Mouse (Mus musculus): ENCODE results near the gene Ndufb4. TPM values are rescaled to one million over a fixed set of nuclear protein-coding genes. Genes with fewer than 3 reads are reported as not detected.
"Not testable (repeated sequence)": the region's sequence is repeated elsewhere in the genome, so short reads cannot be mapped to it uniquely, and the experiment has no call there.

Ndufb4 gene
- polyA plus RNA-seq (2016; fragmentation: Nextera tagmentation; extraction: Ambion mirVana) = 47.6 and 54.3 TPM in 2 replicates

GRCm38 (mm10) chr16:37653731-37654657, at the start of gene Ndufb4:
TSS of gene Ndufb4 (minus strand) at chr16:37654453.
- under 1% methylated on average over 58 of the region's 58 CpGs for WGBS

GRCm38 (mm10) chr16:37703884-37704283, 49.6 kb upstream of the Ndufb4 start:
- no peak overlapping the region for H3K27ac ChIP-seq
- H3K27me3 ChIP-seq (ENCODE audit: insufficient read depth, poor library complexity, severe bottlenecking) = no peaks in the 10 kb centered on the region
- 88% methylated on average over 5 of the region's 5 CpGs for WGBS
- DNase-seq (ENCODE audit: low spot score) = no peak
- H3K9me3 ChIP-seq = peaks cover 4% of the 10 kb centered on the region; the same call in 1 of the 2 replicates
- H3K36me3 ChIP-seq = no peaks in the 10 kb centered on the region
- H3K4me1 ChIP-seq (replicated peaks) = peaks cover 6% of the 10 kb centered on the region; the same call in 1 of the 2 replicates
- H3K4me3 ChIP-seq = no peak overlapping the region

More at GRCm38 (mm10) chr16:37653731-37654657, at the start of gene Ndufb4:
- H3K27ac ChIP-seq = peak within 1 kb of the TSS; percentile 95
- peak; percentile 100 for DNase-seq (ENCODE audit: low spot score)
- H3K4me3 ChIP-seq = peak within 1 kb of the TSS; percentile 78
- H3K4me1 ChIP-seq (replicated peaks) = peaks cover 51% of the 10 kb centered on the region
- no peaks in the 10 kb centered on the region for H3K9me3 ChIP-seq
- H3K27me3 ChIP-seq (ENCODE audit: insufficient read depth, poor library complexity, severe bottlenecking) = peaks cover 9% of the 10 kb centered on the region; the same call in 1 of the 2 replicates
- H3K36me3 ChIP-seq = peaks cover 13% of the 10 kb centered on the region

DNA sequence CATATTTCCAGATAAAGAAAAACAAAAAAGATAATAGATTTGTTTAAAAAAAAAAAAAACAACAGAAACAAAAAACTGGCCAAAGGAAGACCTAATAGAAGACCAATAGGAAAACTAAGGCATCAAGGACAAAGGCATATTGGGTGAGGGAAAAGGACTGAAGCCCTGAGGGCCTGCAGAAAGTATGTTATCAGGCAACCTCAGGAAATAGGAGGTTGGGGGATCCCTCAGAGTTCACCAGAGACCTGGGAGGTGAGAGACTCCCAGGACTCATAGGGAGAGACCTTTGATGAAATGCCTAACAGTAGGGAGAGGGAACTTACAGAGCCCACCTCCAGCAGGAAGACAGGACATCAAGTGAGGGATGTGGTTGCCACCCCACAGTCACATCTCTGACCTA, 45.8 kb upstream of the Ndufb4 start:
- not testable (repeated sequence) for H3K36me3 ChIP-seq; H3K27ac ChIP-seq; H3K4me3 ChIP-seq; H3K9me3 ChIP-seq; H3K4me1 ChIP-seq (replicated peaks); H3K27me3 ChIP-seq (ENCODE audit: insufficient read depth, poor library complexity, severe bottlenecking); DNase-seq (ENCODE audit: low spot score)

GRCm38 (mm10) chr16:37698767-37699166, 44.5 kb upstream of the Ndufb4 start:
- peaks cover 7% of the 10 kb centered on the region; the same call in 1 of the 2 replicates for H3K9me3 ChIP-seq
- no peaks in the 10 kb centered on the region for H3K27me3 ChIP-seq (ENCODE audit: insufficient read depth, poor library complexity, severe bottlenecking)
- no peak overlapping the region for H3K27ac ChIP-seq
- no peaks in the 10 kb centered on the region for H3K36me3 ChIP-seq
- no peak overlapping the region for H3K4me3 ChIP-seq
- 93% methylated on average over 6 of the region's 6 CpGs for WGBS
- no peaks in the 10 kb centered on the region for H3K4me1 ChIP-seq (replicated peaks)
- DNase-seq (ENCODE audit: low spot score) = no peak

GRCm38 (mm10) chr16:37697271-37697670, 43.0 kb upstream of the Ndufb4 start:
- DNase-seq (ENCODE audit: low spot score) = no peak
- Histone ChIP-seq H3K4me3 (no peak overlapping the region), H3K9me3 (peaks cover 7% of the 10 kb centered on the region; the same call in 1 of the 2 replicates), H3K36me3 (no peaks in the 10 kb centered on the region), H3K27me3 (ENCODE audit: insufficient read depth, poor library complexity, severe bottlenecking) (no peaks in the 10 kb centered on the region), H3K4me1 (replicated peaks) (no peaks in the 10 kb centered on the region), H3K27ac (no peak overlapping the region)
- WGBS = 85% methylated on average over 5 of the region's 5 CpGs

DNA sequence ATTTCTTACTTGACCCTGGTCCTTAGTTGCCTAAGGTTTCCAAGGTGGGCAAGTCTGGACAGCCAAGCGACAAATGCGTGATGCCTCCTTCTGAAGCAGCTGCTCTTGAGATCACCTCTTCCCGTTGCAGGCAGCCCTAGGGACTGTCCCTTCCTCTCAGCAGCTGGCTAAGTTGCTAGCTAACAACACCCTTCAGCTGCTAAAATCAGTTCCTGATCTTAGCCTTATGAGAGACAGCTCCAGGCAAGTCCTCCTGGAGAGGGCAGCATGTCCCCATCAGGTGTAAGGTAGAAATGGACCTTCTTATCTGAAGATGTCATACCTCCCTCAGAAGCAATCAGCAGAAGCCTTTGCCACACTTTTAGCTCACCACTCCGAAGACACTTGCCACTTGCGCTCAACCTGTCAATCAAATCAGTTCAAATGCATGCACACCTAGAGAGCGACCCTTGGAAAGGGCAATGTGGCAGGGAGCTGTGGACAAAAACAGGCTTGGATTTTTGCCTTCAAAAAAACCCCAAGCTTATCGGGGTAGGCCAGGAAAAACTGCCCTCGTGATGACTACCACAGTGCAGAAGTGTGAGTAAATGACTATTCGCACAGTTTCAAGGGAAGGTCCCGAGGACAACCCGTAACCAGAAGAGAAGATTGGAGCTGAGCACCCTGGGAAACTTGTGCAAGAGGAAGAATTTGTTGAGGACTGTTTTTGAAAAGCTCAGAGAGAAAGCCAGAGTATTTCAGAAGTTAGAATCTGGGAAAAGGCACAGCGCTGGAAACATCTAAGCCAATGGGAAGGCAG, 36.9 kb upstream of the Ndufb4 start:
- H3K4me3 ChIP-seq = no peak overlapping the region
- no peaks in the 10 kb centered on the region for H3K27me3 ChIP-seq (ENCODE audit: insufficient read depth, poor library complexity, severe bottlenecking)
- WGBS = 87% methylated on average over 12 of the region's 12 CpGs
- H3K4me1 ChIP-seq (replicated peaks) = peaks cover 23% of the 10 kb centered on the region
- H3K27ac ChIP-seq = no peak overlapping the region
- H3K36me3 ChIP-seq = no peaks in the 10 kb centered on the region
- DNase-seq (ENCODE audit: low spot score) = no peak
- no peaks in the 10 kb centered on the region for H3K9me3 ChIP-seq

DNA sequence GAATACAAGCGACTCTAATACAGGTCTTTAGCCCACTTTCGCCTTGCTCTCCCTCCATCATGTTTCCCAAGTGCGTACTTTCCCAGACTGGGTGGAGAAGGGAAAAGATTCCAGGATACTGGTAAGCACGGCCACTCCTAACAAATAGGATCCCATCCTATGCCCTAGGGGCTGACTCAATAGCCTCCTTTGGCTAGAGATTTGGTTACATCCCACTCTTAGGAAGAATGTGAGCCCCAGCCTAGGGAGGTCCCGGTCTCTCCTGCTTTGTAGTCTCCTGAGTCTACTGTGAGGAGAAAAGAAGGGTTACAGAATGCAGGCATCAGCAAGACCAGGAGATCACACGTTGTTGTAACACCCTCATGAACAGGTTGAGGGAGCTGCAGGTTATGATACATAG, 36.2 kb upstream of the Ndufb4 start:
- WGBS = 81% methylated on average over 6 of the region's 6 CpGs
- H3K36me3 ChIP-seq = no peaks in the 10 kb centered on the region
- DNase-seq (ENCODE audit: low spot score) = no peak
- H3K9me3 ChIP-seq = no peaks in the 10 kb centered on the region
- no peak overlapping the region for H3K4me3 ChIP-seq
- H3K27ac ChIP-seq = no peak overlapping the region
- H3K4me1 ChIP-seq (replicated peaks) = peaks cover 30% of the 10 kb centered on the region
- no peaks in the 10 kb centered on the region for H3K27me3 ChIP-seq (ENCODE audit: insufficient read depth, poor library complexity, severe bottlenecking)

- H3K9me3 ChIP-seq = no peaks in the 10 kb centered on the region
- no peaks in the 10 kb centered on the region for H3K27me3 ChIP-seq (ENCODE audit: insufficient read depth, poor library complexity, severe bottlenecking)
- no peak for DNase-seq (ENCODE audit: low spot score)
- WGBS = 74% methylated on average over 10 of the region's 10 CpGs
- H3K36me3 ChIP-seq = no peaks in the 10 kb centered on the region
- H3K27ac ChIP-seq = no peak overlapping the region
- peaks cover 34% of the 10 kb centered on the region for H3K4me1 ChIP-seq (replicated peaks)
- no peak overlapping the region for H3K4me3 ChIP-seq
These were observed 35.7 kb upstream of the Ndufb4 start for GRCm38 (mm10) chr16:37689934-37690333.

GRCm38 (mm10) chr16:37689251-37689926, 35.1 kb upstream of the Ndufb4 start:
- H3K27me3 ChIP-seq (ENCODE audit: insufficient read depth, poor library complexity, severe bottlenecking) = no peaks in the 10 kb centered on the region
- H3K27ac ChIP-seq = no peak overlapping the region
- no peaks in the 10 kb centered on the region for H3K9me3 ChIP-seq
- 79% methylated on average over 8 of the region's 8 CpGs for WGBS
- H3K36me3 ChIP-seq = no peaks in the 10 kb centered on the region
- peaks cover 36% of the 10 kb centered on the region for H3K4me1 ChIP-seq (replicated peaks)
- no peak for DNase-seq (ENCODE audit: low spot score)
- no peak overlapping the region for H3K4me3 ChIP-seq

DNA sequence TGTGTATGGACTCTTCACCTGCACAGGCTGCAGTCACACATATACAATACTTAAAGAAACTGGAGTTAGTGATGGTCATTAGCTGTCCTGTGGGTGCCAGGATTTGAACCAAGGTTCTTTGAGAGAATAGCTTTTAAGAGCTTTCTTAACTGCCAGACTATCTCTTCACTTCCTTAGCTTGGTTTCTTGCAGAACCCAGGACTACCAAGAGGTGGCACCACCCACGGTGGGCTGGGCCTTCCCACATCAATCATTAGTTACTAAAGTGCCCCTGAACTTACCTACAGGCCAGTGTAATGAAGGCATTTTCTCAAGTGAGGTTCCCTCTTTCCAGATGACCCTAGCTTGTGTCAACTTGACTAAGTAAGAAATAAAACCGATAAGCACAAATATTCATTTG, 33.9 kb upstream of the Ndufb4 start:
- H3K27me3 ChIP-seq (ENCODE audit: insufficient read depth, poor library complexity, severe bottlenecking) = no peaks in the 10 kb centered on the region
- H3K9me3 ChIP-seq = no peaks in the 10 kb centered on the region
- no peak for DNase-seq (ENCODE audit: low spot score)
- H3K4me3 ChIP-seq = no peak overlapping the region
- H3K4me1 ChIP-seq (replicated peaks) = peaks cover 48% of the 10 kb centered on the region
- WGBS = 69% methylated on average over 2 of the region's 2 CpGs
- no peak overlapping the region for H3K27ac ChIP-seq
- H3K36me3 ChIP-seq = no peaks in the 10 kb centered on the region

GRCm38 (mm10) chr16:37687301-37687980, 33.2 kb upstream of the Ndufb4 start:
- H3K36me3 ChIP-seq = no peaks in the 10 kb centered on the region
- no peaks in the 10 kb centered on the region for H3K27me3 ChIP-seq (ENCODE audit: insufficient read depth, poor library complexity, severe bottlenecking)
- DNase-seq (ENCODE audit: low spot score) = no peak
- H3K4me3 ChIP-seq = no peak overlapping the region
- H3K27ac ChIP-seq = peak overlapping the region; percentile 67
- WGBS = 78% methylated on average over 14 of the region's 14 CpGs
- peaks cover 54% of the 10 kb centered on the region for H3K4me1 ChIP-seq (replicated peaks)
- no peaks in the 10 kb centered on the region for H3K9me3 ChIP-seq

- no peak for DNase-seq (ENCODE audit: low spot score)
- Histone ChIP-seq H3K9me3 (no peaks in the 10 kb centered on the region), H3K27me3 (ENCODE audit: insufficient read depth, poor library complexity, severe bottlenecking) (no peaks in the 10 kb centered on the region), H3K27ac (peak overlapping the region; percentile 95; the same call in 1 of the 2 replicates), H3K4me1 (replicated peaks) (peaks cover 59% of the 10 kb centered on the region), H3K4me3 (no peak overlapping the region), H3K36me3 (no peaks in the 10 kb centered on the region)
- WGBS = 86% methylated on average over 12 of the region's 12 CpGs
These were observed 32.6 kb upstream of the Ndufb4 start for GRCm38 (mm10) chr16:37686834-37687233.

Data from hindbrain, embryonic 10.5 days (tissue).